Mouse (Mus musculus) liver, embryonic 11.5 days (tissue): Measurements from ENCODE around the gene Cox6b1. TPM values are rescaled to one million over a fixed set of nuclear protein-coding genes. Genes with fewer than 3 reads are reported as not detected.

ENCODE experiments used
- ATAC-seq: fragments of 200-750 bp; cut with Nextera tagmentation; replicated peaks from 2 replicates; pipeline ENCODE4 v1.8.0; 2017; ENCODE audit warnings: moderate number of reproducible peaks, mild to moderate bottlenecking, moderate TSS enrichment, moderate library complexity; ENCODE audit not compliant: low FRiP score
- DNase-seq: peaks from one replicate; pipeline ENCODE4 v3.0.0-alpha.2; 2017; ENCODE audit warnings: low spot score
- H3K27ac ChIP-seq: fragments of 300-500 bp; sonication (generic); 2 replicates; pipeline ENCODE4 v1.5.1; 2014; ENCODE audit warnings: mild to moderate bottlenecking, low read depth, low read length, control low read depth
- H3K27me3 ChIP-seq: fragments of 300-500 bp; sonication (generic); replicated peaks from 2 replicates; pipeline ENCODE4 v1.6.1; 2014; ENCODE audit warnings: low read length, mixed read lengths; ENCODE audit not compliant: control insufficient read depth, insufficient read depth
- H3K36me3 ChIP-seq: fragments of 300-500 bp; sonication (generic); 2 replicates; pipeline ENCODE4 v1.6.1; 2014; ENCODE audit warnings: mild to moderate bottlenecking, low read length, moderate library complexity, mixed read lengths; ENCODE audit not compliant: control insufficient read depth, insufficient read depth
- H3K4me1 ChIP-seq: fragments of 300-500 bp; sonication (generic); replicated peaks from 2 replicates; pipeline ENCODE4 v1.6.1; 2014; ENCODE audit warnings: low read length, mixed read lengths; ENCODE audit not compliant: control insufficient read depth, insufficient read depth
- H3K4me2 ChIP-seq: fragments of 300-500 bp; sonication (generic); 2 replicates; pipeline ENCODE4 v1.6.1; 2014; ENCODE audit warnings: mild to moderate bottlenecking, control low read depth, moderate library complexity
- H3K4me3 ChIP-seq: fragments of 300-500 bp; sonication (generic); 2 replicates; pipeline ENCODE4 v1.5.1; 2014; ENCODE audit warnings: low read depth, low read length, control low read depth
- H3K9ac ChIP-seq: fragments of 300-500 bp; sonication (generic); 2 replicates; pipeline ENCODE4 v1.6.1; 2014; ENCODE audit warnings: low read depth, low read length, control low read depth
- H3K9me3 ChIP-seq: fragments of 300-500 bp; sonication (generic); 2 replicates; pipeline ENCODE4 v1.6.1; 2016; ENCODE audit warnings: low read length, inconsistent platforms, mixed read lengths; ENCODE audit not compliant: control insufficient read depth
- WGBS: fragments of 180-500 bp; shearing (Covaris S2); extraction: QIAGEN DNeasy Blood & Tissue Kit; methylation state at CpG from one replicate; pipeline ENCODE4 v1.1.7; 2014; 5-methylcytosine and 5-hydroxymethylcytosine counted together
- polyA plus RNA-seq: library from polyadenylated mRNA; unstranded; fragments of >200 nt; fragmentation: Nextera tagmentation; extraction: Ambion mirVana; gene quantifications from 2 replicates; pipeline ENCODE4 v1.2.1, GENCODE M21; 2014

Gene Cox6b1
- polyA plus RNA-seq, 1 experiment from 2014 or later, result 909 TPM

GRCm38 (mm10) chr7:30604424-30604823 lies 21.5 kb downstream of the Cox6b1 start:
- H3K4me2 ChIP-seq, result no peak overlapping the region
- no peak overlapping the region for H3K27ac ChIP-seq
- H3K27me3 ChIP-seq, result no peaks in the 10 kb centered on the region
- no peak for ATAC-seq
- WGBS, result 66% methylated on average over 8 of the region's 8 CpGs
- H3K4me1 ChIP-seq, result 0 out of 2 replicates have a peak, but pooled peaks cover 6% of the 10 kb centered on the region
- DNase-seq, result no peak
- H3K9me3 ChIP-seq, result no peaks in the 10 kb centered on the region
- H3K36me3 ChIP-seq, result no peaks in the 10 kb centered on the region
- no peak overlapping the region for H3K4me3 ChIP-seq
- no peak overlapping the region for H3K9ac ChIP-seq

DNA sequence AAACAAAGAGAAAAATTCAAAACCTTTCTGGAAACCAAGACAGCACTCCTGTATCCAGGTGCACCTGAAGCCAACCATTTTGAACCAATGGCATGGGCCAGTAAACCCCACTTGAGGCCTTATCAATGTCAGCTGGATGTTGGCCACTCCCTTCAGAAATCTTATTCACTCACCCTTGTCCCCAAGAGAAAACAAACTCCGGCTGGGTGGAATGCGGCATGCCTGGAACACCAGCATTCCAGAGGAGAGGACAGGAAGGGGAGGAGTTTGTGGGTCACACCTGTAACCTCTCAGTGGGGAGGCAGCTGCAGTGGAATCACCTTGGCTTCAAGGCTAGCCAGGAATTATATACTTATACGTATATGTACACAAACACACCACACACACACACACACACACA lies 23.4 kb downstream of the Cox6b1 start:
- WGBS, result 48% methylated on average over 3 of the region's 3 CpGs
- H3K9me3 ChIP-seq, result no peaks in the 10 kb centered on the region
- H3K4me3 ChIP-seq, result no peak overlapping the region
- H3K27me3 ChIP-seq, result no peaks in the 10 kb centered on the region
- H3K4me1 ChIP-seq, result 0 out of 2 replicates have a peak, but pooled peaks cover 4% of the 10 kb centered on the region
- no peak overlapping the region for H3K27ac ChIP-seq
- no peak overlapping the region for H3K9ac ChIP-seq
- DNase-seq (no peak), ATAC-seq (no peak)
- H3K4me2 ChIP-seq, result no peak overlapping the region
- no peaks in the 10 kb centered on the region for H3K36me3 ChIP-seq

DNA sequence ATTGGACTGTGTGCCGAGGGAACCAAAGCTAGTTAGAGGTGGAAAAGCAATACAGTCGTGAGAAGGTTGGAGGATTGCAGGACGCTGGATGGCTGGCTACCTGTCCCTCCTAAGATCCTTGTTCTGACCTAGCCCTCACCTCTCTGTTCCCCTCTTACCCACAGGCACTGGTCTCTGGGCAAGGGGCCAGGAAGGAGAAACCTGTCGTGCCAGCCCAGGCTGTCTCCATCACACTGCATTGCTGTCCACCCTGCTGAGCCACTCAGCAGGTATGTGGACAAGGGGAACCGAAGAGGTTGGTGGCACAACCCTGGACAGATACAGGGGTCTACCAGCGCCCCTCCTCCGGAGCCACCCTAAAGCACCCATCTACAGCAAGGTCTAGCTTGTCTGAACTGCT lies 25.3 kb downstream of the Cox6b1 start:
- DNase-seq (no peak), ATAC-seq (no peak)
- WGBS, result 69% methylated on average over 7 of the region's 7 CpGs
- Histone ChIP-seq H3K9ac (no peak overlapping the region), H3K27ac (no peak overlapping the region), H3K4me1 (0 out of 2 replicates have a peak, but pooled peaks cover 4% of the 10 kb centered on the region), H3K27me3 (no peaks in the 10 kb centered on the region), H3K36me3 (no peaks in the 10 kb centered on the region), H3K4me3 (no peak overlapping the region), H3K9me3 (no peaks in the 10 kb centered on the region), H3K4me2 (peak overlapping the region; percentile 25; the same call in 1 of the 2 replicates)

DNA sequence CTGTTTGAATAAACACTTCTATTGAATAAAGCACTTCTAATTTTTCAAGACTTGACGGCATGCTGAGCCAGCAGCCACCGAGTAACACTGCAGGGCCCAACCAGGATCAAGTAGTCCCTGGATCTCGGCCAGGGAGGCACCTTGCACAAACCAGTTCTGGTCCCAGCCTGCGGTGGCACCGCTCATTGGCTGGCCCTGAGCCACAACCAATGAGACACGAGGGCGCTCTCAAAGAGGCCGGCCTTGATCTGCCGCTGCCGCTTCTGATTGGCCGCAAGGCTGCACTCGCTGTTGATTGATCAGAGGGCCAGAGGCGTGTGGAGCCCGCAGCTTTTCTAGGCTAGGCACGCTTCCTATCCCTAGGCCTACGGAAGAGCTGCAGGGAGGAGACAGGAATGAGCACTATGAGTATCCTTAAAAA lies 26.0 kb downstream of the Cox6b1 start:
- no peaks in the 10 kb centered on the region for H3K27me3 ChIP-seq
- H3K27ac ChIP-seq, result no peak overlapping the region
- peak; percentile 97 for ATAC-seq
- H3K9ac ChIP-seq, result 0 out of 2 replicates have a peak overlapping the region, but pooled peaks have one; percentile 1
- H3K4me2 ChIP-seq, result peak overlapping the region; percentile 37
- no peak overlapping the region for H3K4me3 ChIP-seq
- no peaks in the 10 kb centered on the region for H3K9me3 ChIP-seq
- 6% methylated on average over 16 of the region's 16 CpGs for WGBS
- H3K4me1 ChIP-seq, result 0 out of 2 replicates have a peak, but pooled peaks cover 4% of the 10 kb centered on the region
- no peaks in the 10 kb centered on the region for H3K36me3 ChIP-seq
- peak; percentile 74 for DNase-seq

GRCm38 (mm10) chr7:30598786-30599185 lies 27.2 kb downstream of the Cox6b1 start, which contains the start of gene Zbtb32:
Gene Zbtb32 (minus strand): TSS chr7:30598909.
- Histone ChIP-seq H3K36me3 (no peaks in the 10 kb centered on the region), H3K4me2 (peak within 1 kb of the TSS; percentile 37), H3K4me1 (0 out of 2 replicates have a peak, but pooled peaks cover 4% of the 10 kb centered on the region), H3K27ac (no peak within 1 kb of the TSS), H3K27me3 (no peaks in the 10 kb centered on the region), H3K4me3 (no peak within 1 kb of the TSS), H3K9me3 (no peaks in the 10 kb centered on the region), H3K9ac (no peak within 1 kb of the TSS)
- ATAC-seq (no peak), DNase-seq (no peak)
- WGBS, result 90% methylated on average over 12 of the region's 12 CpGs

- Histone ChIP-seq H3K4me3 (no peak overlapping the region), H3K4me2 (no peak overlapping the region), H3K4me1 (0 out of 2 replicates have a peak, but pooled peaks cover 4% of the 10 kb centered on the region), H3K9me3 (no peaks in the 10 kb centered on the region), H3K36me3 (no peaks in the 10 kb centered on the region), H3K27ac (no peak overlapping the region), H3K27me3 (no peaks in the 10 kb centered on the region), H3K9ac (no peak overlapping the region)
- ATAC-seq (no peak), DNase-seq (no peak)
- WGBS, result 80% methylated on average over 5 of the region's 5 CpGs
Observed at GRCm38 (mm10) chr7:30596811-30597210, 29.1 kb downstream of the Cox6b1 start.

DNA sequence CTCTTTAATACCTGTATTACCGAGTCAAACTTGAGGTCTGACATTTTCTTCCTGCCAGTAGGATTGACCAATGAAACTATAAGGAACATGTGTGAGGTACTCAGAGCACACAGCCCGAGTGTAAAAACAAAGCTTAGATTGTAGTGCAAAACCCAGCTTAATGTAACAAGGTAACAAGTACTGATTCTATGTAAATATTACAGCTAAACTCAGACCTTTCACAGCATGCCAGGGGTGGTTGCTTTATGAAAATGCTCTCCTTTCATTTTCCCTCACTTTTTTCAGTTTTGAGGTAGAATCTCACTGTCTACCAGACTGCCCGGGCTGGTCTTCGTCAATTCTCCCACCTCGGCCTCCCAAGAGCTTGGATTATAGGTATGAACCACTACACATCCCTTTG lies 29.9 kb downstream of the Cox6b1 start:
- no peak overlapping the region for H3K4me3 ChIP-seq
- DNase-seq (no peak), ATAC-seq (no peak)
- no peaks in the 10 kb centered on the region for H3K36me3 ChIP-seq
- H3K9ac ChIP-seq, result no peak overlapping the region
- no peaks in the 10 kb centered on the region for H3K9me3 ChIP-seq
- WGBS, result 76% methylated on average over 5 of the region's 5 CpGs
- H3K4me1 ChIP-seq, result 0 out of 2 replicates have a peak, but pooled peaks cover 4% of the 10 kb centered on the region
- H3K27ac ChIP-seq, result no peak overlapping the region
- H3K4me2 ChIP-seq, result no peak overlapping the region
- H3K27me3 ChIP-seq, result no peaks in the 10 kb centered on the region

- no peaks in the 10 kb centered on the region for H3K36me3 ChIP-seq
- ATAC-seq (no peak), DNase-seq (no peak)
- no peak overlapping the region for H3K4me2 ChIP-seq
- H3K4me1 ChIP-seq, result peaks cover 7% of the 10 kb centered on the region
- no peaks in the 10 kb centered on the region for H3K27me3 ChIP-seq
- WGBS, result 66% methylated on average over 3 of the region's 4 CpGs
- H3K9me3 ChIP-seq, result no peaks in the 10 kb centered on the region
- H3K27ac ChIP-seq, result no peak overlapping the region
- no peak overlapping the region for H3K4me3 ChIP-seq
- no peak overlapping the region for H3K9ac ChIP-seq
Observed at GRCm38 (mm10) chr7:30594510-30595024, 31.4 kb downstream of the Cox6b1 start.
